Mouse (Mus musculus): ENCODE results near the gene Commd1.

Gene Commd1

DNA sequence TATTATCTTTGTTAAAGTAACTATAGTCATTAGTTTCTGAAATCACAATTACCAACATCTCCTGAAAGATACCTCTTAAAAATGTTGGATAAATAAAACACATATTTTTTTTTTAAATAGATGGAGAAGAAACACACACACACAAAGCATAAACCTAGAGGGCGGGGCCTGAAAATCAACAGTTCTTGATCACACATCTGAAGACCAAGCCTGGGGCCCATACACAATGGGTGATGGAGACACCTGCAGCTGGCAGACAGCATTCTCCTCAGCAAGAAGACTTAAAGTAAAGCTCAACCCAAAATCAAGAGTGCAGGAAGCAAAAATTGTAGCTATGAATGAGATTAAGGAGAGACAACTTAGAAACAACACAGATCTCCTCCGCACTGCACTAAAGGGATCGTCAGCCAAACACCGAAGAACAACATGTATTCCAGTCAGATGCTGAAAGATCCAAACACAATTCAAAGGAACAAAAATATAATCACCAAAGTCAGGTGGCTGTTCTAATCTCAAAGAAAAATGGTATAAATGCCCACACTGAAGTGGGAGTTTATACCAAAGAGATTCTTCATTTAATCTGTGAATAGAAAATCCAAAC is 44.4 kb downstream of the Commd1 start:
- DNase-seq, result no peak

DNA sequence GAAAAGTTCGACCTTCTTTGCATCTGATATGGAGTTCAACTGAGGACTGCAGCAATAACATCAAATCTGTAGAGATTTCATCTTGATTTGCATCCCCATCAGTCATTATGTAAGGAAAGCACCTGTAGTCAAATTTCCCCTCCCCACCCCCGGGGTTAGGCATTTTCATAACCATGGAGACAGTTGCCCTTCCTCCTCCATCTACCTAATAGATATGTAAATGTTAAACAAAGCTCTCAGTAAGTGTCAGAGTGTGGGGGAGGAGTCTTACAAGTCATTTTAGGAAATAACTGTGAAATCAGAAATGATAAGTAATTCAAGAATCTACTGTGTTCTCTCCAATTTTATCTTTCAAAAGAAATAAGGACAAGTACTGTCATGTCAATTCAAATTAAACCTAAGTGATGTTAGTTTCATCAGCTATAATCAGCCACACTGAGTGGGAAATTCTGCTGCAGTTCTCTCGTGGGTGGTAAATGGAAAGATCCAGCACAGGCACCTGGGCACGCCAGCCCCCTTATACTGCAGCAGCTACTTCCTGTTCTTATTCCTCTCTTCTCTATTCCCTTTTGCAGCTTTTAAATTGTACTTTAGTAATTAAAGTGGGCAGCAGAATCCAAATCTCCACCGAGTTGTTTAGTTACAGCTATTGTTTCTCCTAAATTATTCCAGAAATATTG is 45.6 kb downstream of the Commd1 start:
- DNase-seq, result no peak

DNA sequence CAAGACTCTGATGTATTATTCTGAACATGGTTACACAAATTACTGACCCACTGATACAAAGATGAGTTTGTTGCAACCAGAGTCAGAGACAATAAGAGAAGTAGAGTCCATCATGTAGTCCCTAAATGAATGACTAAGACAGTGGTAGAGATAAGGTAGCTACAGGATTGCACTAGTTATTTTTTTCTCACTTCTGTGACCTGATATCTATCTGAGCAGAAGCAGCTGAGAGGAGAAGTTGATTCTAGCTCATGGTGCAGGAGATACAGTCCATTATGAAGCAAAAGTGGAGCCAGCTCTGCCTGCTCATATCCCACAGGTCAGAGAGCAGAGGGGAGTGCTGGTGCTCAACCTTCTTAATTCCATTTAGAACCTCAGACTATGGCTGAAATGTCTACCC is 50.0 kb downstream of the Commd1 start:
- DNase-seq, result no peak

DNA sequence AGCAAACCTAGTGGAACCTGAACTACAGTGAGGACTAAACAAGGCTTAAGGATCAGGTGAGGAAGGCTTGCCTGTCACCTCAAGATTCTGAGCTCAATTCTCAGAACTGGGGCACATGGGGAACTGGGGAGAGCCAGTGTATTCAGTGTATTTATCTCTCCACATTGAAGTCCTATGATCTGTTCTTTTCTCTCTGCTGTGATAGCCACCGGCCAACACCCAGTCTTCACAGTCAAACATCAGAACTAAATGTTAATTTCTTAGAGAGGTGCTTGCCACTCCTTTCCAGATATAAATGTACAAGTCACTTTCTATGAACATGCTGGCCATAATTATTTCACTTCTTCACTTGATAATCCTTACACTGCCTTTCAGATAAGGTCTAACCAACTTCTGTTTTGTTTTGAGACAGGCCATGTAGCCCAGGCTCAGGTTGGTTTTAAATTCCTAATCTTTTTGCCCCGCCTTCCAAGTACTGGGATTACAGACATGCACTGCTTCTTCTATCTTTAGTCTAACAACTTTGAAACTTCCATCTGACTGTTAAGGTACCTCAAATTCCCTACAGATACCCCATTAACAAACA is 50.8 kb downstream of the Commd1 start:
- DNase-seq, result no peak

DNA sequence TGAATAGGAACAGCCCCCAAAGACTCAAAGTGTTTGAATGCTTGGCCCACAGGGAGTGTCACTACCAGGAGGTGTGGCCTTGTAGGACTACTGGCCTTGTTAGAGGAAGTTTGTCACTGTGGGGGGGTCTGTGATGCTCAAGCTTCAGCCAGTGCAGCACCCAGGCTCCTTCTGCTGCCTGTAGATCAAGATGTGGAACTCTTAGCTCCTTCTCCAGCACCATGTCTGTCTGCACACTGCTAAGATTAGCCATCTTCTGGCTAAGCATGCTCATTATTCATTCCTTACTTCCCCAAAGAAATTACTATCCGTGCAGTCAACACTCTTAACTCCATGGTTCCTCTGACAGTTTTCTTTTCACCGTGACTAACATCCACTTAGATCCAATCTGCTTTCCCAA is 52.1 kb downstream of the Commd1 start:
- DNase-seq, result no peak

DNA sequence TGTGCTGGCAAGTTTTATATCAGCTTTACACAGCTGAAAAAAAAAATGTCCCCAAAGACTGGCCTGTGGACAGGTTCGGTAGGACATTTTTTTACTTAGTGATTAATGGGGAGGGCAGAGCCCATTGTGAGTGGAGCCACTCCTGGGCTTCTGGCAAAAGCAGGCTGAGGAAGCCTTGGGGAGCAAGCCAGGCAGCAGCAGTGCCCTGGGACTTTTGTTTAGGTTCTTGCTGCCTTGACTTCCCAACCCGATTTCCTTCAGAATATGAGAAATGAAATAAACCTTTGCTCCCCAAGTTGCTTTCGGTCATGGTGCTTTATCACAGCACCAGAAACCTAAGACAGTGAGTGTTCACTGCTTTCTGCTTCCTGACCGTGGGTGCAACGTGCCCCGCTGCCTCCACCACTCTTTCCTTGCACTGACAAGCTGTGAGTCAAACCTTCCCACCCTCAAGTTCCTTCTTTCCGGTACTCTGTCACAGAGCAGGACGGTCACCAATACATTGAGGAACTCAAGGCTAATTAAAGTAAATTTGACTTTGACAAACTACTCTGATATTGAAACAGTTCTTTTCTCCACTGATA is 53.5 kb downstream of the Commd1 start:
- no peak for DNase-seq

DNA sequence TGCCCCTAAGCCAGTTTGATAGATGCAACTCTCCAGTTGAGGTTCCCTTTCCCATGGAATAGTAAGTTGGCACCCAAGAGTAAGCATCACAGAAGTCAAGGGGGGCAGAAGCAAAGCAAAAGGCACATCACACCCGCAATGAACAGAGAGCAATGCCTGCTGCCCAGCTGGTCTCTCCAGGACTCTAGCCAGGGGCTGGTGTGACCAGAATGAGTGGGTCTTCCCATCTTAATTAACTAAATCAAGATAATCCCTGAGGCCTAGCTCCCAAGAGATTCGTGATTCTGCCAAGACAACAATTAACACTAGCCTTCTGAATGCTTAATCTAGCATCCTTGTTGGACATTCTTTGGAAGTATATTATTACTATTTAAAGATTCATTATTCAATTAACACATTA is 58.6 kb downstream of the Commd1 start:
- DNase-seq, result peak in 1 of 2 experiments; percentile 12

DNA sequence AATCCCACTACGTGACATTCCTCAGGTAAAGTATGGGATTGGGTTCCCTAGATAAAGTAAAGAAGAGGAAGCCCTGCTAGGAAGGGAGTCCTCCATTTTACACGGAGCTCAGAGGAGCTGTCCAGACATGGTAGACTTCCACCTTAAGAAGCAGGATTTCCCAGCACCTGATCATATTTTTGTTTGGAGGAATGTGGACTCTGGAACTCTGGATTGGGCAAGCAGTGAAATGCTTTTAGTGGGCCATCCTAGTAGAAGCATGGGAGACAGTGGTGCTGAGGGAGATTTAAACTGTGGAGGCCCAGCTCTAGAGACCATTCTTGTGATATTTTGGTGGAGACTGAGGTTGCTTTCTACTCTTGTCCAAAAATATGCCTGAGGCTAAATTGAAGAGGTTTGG is 59.6 kb downstream of the Commd1 start:
- DNase-seq, result no peak

DNA sequence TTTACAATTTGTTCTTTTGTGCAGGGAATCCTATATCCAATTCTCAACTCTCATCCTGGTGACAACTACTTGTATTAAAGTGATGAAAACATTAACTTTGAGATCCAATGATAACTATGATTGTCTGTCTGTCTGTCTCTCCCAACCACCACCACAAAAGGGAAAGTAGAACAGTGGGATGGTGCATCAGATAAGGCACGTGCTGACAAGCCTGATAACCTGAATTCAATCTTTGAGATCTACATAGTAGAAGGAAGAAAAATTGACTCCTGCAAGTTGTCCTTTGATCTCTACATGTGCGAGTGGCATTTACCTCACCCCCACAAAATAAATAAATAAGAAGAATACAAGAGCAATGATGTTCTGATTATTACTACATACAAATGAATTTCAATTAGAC is 62.8 kb downstream of the Commd1 start:
- no peak for DNase-seq

DNA sequence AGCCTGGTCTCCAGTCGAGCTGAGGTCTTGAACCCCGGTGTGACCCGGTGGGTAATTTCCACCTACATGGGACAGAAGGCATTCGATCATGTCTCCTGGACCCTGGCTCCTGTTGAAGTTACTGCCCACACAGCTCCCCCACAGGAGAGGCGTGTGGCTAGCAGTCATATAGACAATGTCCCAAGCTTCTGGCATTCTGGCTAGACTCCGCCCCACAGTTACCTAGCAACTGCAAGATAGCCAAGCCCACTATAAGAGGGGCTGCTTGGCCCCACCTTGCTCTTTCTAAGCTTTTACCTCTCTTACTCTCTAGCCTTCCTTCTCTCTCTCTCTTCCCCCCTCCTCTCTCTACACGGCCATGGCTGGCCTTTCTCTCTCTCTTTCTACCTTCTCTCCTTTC is 64.4 kb downstream of the Commd1 start:
- DNase-seq, result no peak

DNA sequence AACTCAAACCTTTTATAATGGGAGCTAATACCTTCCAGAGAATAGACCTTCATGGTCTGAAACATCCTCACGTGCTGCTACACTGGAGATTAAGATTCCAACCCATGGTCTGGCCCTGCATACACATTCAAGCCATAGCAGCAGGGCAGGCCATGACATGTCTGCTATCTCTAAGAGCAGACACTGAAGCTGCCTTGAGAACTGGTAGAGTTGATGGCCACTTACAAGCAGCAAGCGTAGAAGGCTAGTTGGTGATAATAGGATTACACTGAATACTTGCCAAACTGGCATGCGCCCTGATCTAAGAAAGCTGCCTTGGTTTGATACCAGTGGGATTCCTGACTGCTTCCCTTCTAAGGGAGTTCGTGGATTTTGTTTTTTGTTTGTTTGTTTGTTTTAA is 68.4 kb downstream of the Commd1 start:
- DNase-seq, result peak; percentile 15 to 38

DNA sequence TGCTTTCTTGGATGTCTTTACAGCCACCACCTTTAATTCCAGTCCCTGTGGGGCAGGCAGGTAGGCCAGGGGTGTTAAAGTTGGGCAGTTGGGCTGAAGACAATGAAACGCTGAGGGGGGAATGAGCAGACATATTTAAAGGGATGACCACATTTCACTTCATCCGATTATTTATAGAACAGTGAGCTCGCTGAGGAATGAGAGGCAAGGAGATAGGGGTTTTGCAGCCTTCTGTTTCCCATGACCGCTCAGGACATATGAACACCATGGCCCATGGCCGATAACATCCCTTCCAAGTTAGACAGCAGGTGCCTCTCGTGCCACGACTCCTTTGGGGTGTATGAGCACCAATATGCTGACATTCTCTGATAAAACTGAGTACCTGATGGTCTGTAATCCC is 70.4 kb downstream of the Commd1 start:
- DNase-seq, result peak; percentile 16 to 26

DNA sequence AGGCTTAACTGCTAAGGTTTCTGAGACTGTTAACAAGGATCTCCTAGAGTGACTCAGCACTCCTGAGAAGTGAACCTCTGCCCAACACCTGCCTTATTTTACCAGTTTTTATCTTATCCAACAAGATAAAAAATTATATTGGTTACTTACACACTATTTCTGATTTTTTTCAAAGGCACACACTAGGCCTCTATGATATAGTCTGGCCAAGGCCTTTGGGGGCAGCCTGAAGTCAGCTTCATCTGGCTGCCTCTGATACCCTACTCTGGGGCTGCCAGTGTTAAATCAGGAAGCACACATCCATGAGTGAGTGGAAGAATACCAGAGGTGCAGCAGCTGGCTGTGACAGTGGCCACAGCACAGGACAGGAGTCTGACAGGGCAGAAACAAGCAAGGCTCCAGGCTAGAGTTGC is 75.7 kb downstream of the Commd1 start:
- no peak for DNase-seq

DNA sequence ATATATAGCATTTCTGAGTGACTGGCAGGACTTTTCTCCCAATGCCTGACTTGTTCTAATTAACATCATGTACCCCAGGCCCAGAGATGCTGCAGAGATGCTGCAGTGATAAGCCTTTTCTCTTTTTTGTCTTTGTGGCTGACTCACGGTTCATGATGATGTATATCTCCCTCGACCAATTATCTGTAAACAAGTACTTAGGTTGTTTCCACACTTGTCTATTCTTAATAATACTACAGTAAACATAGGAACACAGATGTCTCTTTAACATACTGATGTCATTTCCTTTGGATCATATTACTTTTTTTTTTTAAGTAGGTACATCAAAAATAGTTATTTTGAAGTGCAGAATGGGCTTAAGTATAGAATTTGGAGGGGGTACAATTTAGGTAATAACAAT is 79.3 kb downstream of the Commd1 start:
- DNase-seq, result no peak

DNA sequence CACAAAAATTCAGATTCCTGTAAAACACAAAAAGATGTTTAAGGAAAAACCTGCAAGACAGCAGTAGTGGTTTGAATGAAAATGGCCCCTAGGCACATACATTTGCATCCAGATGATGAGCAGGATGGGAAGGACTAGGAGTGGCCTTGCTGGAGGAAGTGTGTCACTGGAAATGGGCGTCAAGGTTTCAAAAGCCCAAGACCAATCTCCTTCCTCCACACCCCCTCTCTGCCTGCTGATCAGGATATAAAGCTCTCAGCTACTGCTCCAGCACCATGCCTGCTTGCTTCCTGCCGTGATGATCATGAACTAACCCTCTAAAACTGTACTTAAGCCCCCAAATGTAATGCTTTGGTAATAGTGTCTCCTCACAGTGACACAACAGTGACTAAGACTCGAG is 82.1 kb downstream of the Commd1 start:
- DNase-seq, result no peak

DNA sequence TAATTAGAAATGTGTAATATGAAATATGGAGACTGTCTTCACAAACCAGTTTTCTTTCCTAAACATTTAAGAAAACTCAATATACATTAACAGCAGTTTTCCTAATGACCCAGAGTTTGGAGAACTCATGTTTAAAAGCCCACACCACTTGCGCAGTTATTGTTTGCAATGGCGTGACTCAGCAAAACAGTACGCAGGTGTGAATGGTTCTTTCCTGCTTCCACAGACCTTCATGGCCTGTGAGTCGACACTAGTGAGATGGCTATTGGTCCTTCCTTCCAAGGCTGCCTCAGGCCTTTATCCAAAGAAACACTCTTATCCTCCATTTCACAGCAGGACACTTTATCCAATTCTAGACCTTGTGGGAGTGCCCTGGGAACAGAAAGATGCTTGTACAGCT is 84.5 kb downstream of the Commd1 start:
- no peak for DNase-seq

DNA sequence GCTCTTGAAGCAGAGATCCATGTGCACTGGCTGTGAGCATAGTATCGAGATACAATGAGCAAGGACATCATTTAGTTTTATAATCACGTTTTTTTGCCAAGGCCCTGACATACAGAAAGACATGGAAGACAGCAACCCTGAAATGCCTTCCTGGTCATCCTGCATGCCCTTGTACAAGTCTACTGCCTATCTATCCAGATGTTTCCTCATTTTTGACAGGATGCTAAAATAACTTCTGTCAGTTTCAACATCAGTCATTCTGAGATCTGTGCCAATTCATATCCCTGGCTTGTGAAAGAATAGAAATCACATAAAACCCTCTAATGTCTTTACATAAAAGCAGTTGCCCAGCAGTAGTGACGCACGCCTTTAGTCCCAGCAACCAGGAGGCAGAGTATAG is 85.1 kb downstream of the Commd1 start:
- DNase-seq, result no peak

DNA sequence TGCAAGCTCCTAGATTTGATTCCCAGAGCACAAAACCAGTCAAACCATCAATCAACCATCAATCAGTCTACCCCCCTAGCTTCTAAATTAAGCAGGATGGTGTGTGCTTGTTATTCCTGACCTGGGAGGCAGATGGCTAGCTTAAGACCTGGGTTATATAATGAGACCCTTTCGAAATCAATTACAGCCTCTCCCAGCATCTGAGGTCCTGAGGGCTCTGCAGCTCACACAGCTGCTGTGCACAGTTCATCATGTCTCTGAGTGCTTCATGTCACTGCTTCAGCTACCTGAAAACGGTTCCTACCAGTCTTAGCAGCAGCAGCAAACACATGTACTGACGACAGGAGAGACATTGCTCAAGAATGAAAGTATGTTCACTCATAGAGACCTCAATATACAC is 89.1 kb downstream of the Commd1 start:
- DNase-seq, result no peak

DNA sequence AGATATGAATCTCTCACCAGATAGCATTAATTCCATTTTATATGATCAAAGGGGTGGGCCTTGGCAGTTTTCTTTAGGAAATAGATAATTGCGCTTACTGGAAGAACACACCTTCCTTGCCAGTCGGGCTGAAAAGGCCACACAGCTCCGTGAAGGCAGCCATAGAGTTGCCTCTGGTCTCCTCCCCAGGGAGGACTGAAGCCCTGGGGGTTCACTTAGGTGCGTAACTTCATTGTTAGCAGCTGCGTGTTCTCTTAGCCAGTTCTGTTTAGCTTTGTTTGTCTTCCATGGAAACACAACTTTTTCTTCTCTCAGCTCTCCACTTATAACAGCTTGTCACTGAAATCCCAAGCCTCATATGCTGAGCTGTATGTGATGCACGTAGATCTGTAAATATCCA is 89.7 kb downstream of the Commd1 start:
- no peak for DNase-seq

DNA sequence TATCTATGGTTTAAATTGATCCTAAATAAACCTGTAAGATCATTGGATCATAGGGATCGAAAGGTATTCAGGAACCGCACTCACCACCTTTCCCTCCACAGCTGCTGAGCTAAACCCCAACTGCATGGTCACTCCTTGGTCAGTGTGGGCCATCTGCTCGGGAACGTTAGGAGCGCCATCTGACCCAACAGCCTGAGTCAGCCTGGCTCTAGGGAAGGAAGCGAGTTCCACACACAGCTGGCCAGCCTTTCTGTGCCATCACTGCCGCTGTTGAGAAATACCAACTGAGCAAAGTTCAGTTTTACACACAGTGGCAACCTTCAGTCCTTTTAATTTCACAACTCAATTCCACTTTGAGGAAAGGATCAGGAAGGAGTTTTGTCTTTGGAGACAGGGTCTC is 90.3 kb downstream of the Commd1 start:
- no peak for DNase-seq

DNA sequence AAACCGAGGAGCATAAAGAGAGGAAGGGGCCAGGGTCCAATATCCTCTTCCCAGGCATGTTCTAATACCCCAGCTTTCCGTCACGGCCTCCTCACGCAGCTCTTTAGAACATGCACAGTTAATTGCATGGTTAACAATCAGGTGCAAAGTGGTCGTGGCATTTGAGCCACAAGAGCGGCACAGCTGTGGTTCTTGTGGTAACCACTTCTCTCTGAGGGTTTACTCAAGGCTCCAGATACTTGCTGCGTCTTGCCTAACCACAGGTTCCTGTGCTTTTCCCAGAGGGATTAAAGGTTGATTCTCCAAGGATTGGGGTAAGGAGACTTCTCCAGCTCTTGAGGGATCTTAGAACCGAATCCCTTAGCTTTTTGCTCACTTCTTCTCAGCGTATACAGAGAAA is 90.9 kb downstream of the Commd1 start:
- no peak for DNase-seq

DNA sequence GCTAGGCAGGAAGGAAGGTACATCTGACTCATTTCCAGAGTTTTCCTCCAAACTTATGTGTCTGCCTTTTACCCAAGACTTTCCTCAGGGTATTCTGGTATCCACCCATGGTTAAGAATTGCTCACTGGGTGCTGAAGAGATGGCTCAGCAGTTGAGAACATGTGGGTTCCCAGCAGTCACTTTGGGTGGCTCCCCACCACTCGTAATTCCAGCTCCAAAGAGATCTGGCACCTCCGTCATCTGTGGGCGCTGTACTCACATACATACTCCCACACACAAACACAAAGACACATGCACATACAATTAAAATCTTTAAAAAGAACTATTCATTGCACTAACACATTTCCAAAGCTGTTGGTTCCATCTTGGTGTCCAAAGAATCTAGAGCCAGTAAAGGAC is 93.0 kb downstream of the Commd1 start:
- DNase-seq, result no peak

DNA sequence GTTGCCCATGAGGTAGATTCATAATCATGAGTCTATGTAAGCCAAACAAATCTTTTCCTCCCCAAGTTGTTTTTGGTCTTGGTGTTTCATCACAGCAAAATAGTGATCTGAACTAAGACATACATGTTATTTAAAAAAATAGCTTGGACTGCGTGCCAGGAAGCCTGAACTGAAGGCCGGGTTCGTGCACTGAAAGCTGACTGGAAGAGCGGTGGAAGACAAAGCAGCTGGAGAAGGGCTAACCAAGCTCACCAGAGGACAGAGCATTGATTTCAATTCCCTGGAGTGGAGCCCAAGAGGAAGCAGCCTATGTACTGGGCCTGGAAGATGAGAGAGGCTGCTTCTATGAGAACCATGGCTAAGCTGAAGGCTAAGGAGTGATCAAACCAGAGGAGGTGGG is 95.2 kb downstream of the Commd1 start:
- no peak for DNase-seq

DNA sequence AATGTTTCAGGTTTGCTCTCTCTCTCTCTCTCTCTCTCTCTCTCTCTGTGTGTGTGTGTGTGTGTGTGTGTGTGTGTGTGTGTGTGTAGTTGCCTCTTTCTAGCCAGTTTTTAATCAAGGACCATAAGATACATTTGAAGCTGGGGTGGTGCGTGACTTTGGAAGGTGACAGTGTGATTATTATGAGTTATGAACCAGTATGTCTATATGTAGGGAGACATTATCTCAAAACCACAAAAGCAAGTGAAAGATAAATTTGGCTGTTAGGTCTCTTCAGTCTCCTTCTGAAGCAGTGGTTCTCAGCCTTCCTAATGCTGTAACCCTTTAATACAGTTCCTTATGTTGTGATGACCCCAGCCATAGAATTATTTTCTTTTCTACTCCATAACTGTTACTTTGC is 96.8 kb downstream of the Commd1 start:
- no peak for DNase-seq
